Mouse (Mus musculus) 3134 (cell line): ENCODE measurements at regions not wholly inside any gene's neighbourhood (a gene's known extent, or its start where the extent isn't known, plus 50 kb on each side); places are given as distances from the start of the nearest gene placed in this dataset.

Experiments
- DNase-seq: peaks from one replicate; pipeline ENCODE4 v3.0.0-alpha.2; 2011; ENCODE audit warnings: low spot score; ENCODE audit not compliant: insufficient read length; ENCODE audit errors: extremely low read depth

- DNase-seq: no peak
Observed at GRCm38 (mm10) chr2:169524429-169524828, 63.1 kb downstream of the Gm11011 start.

GRCm38 (mm10) chr2:169519941-169520340 lies 67.6 kb downstream of the Gm11011 start:
- DNase-seq: no peak

- DNase-seq: no peak
Observed at GRCm38 (mm10) chr2:169515350-169515749, 72.2 kb downstream of the Gm11011 start.

- no peak for DNase-seq
Observed at GRCm38 (mm10) chr2:169510741-169511140, 76.8 kb downstream of the Gm11011 start.

GRCm38 (mm10) chr2:169509406-169509805 lies 78.1 kb downstream of the Gm11011 start:
- no peak for DNase-seq

- DNase-seq: no peak
Observed at GRCm38 (mm10) chr2:169504416-169505057, 83.0 kb downstream of the Gm11011 start.

GRCm38 (mm10) chr2:169503598-169503958 lies 84.0 kb downstream of the Gm11011 start:
- DNase-seq: no peak

GRCm38 (mm10) chr2:169502717-169503597 lies 84.6 kb downstream of the Gm11011 start:
- DNase-seq: no peak

- DNase-seq: no peak
Observed at GRCm38 (mm10) chr2:169501736-169502340, 85.7 kb downstream of the Gm11011 start.

GRCm38 (mm10) chr2:169495368-169495767 lies 92.2 kb downstream of the Gm11011 start:
- no peak for DNase-seq

GRCm38 (mm10) chr2:169494503-169495311 lies 92.8 kb downstream of the Gm11011 start:
- no peak for DNase-seq

GRCm38 (mm10) chr2:169493609-169494275 lies 93.8 kb downstream of the Gm11011 start:
- DNase-seq: no peak

- no peak for DNase-seq
Observed at GRCm38 (mm10) chr2:169483934-169484333, 103.6 kb downstream of the Gm11011 start.

GRCm38 (mm10) chr2:169481731-169482465 lies 105.6 kb downstream of the Gm11011 start:
- DNase-seq: no peak

- no peak for DNase-seq
Observed at GRCm38 (mm10) chr2:169474418-169475112, 113.0 kb downstream of the Gm11011 start.

GRCm38 (mm10) chr2:169469538-169469937 lies 118.0 kb downstream of the Gm11011 start:
- DNase-seq: no peak

GRCm38 (mm10) chr2:169467621-169468020 lies 119.9 kb downstream of the Gm11011 start:
- DNase-seq: no peak

GRCm38 (mm10) chr2:169464106-169464505 lies 123.4 kb downstream of the Gm11011 start:
- DNase-seq: no peak

GRCm38 (mm10) chr2:169461491-169462039 lies 126.0 kb downstream of the Gm11011 start:
- DNase-seq: no peak
